Mouse (Mus musculus) granulocyte monocyte progenitor cell, adult 5-6 weeks (primary cell): Measurements from ENCODE around the gene Cacna1g. TPM values are rescaled to one million over a fixed set of nuclear protein-coding genes. Genes with fewer than 3 reads are reported as not detected.
A peak's percentile ranks its signal among the peaks of the same experiment; 100 is the strongest.
"Not testable (repeated sequence)": the region's sequence is repeated elsewhere in the genome, so short reads cannot be mapped to it uniquely, and the experiment has no call there.

ENCODE experiments used
- ATAC-seq: replicated peaks from 2 replicates; pipeline ENCODE4 v1.8.0; 2016; ENCODE audit warnings: mild to moderate bottlenecking, moderate TSS enrichment, inconsistent platforms; ENCODE audit not compliant: poor library complexity, severe bottlenecking
- total RNA-seq, 2 experiments: library from RNA; stranded (forward) in 1 of 2; stranded (reverse) in 1 of 2; fragments of 200-712, 200-1000 nt in 1 of 2; fragments of >200 nt in 1 of 2; fragmentation: Nextera tagmentation in 1 of 2; gene quantifications; 2 replicates each; pipeline ENCODE4 v1.2.3; 2014 to 2017

Gene Cacna1g
- total RNA-seq, 2 experiments from 2014 or later = not detected

DNA sequence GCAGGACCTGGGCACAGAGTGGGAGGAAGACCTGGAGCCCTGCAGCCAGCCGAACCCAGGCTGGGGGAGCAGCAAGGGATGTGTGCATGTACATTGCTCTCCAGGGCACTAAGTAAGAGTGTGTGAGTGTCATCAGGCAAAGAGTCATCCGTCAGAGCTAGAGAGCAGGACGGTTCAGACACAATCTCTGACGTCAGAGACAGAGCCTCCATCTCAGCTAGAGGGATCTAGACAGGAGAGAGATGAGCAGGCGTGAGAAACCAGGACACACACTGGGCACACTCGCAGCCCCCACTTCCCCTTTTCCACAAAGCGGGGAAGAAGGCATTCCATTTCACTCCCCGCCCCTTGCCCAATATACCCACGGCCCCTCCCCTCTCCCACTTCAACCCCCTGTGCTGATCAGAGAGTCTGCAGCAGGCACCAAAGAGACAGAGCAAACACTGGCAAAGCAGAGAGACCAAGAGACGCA, 61.0 kb downstream of the Cacna1g start:
- peak; percentile 77 for ATAC-seq

DNA sequence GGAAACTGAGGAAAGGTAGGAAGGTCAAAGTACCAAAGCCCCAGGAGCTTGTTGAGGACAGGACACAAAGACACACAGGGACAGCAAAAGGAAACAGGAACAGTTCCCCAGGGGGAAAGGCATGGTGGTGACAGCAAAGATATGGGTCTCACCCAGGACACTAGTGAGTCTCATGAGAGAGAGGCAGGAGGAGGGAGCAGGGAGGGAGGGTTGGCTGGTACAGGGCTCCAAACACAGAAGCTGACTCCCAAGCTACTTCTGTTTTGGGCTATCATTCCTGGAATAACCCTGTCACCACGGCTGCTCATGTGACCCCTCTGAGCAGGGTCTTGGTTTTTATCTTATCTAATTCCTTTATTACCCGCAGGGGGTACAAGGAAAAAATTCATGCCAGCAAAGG, 61.4 kb downstream of the Cacna1g start:
- ATAC-seq = no peak

DNA sequence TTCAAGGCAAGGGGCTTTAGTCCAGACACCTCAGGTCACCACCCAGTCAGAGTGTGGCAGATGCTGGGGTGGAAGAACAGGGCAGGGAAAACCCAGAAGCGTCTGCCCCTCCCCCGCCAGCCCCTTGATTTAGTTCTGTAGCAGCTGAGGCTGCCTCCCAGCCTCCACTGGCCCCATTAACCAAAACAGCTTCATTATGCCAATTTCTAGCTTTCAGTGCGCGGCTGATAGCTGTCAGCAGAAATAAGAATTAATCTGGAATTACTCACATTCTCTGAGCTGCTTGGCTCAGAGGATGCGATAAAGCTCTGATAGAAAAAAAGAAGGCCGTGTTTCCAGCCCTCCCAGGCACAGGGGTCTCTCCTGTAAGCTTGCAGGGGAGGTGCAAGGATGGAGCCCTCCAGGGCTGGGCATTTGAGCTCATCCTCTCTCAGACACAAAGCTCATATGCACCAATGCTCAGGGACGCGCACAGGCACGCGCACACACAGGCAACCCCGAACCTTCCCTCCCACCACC, 66.1 kb downstream of the Cacna1g start:
- no peak for ATAC-seq

DNA sequence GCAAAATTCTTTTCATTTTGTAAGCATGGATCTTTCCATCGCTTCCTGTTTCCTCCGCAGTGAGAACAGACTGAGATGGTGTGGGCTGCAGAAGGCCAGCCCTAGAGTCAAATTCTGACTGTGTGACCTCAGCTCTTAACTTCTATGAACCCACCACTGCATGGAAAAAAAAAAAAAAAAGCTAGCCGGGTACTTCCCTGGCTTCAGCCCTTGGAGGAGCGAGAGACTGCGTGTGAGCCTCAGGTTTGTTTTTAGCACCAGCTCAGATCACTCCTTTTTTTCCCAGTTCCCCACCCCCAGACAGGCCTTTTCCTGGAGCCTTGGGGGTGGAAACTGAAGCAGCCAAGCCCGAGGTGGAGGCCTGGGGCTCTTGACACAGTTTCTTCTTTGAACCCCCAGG, 68.7 kb downstream of the Cacna1g start:
- ATAC-seq = no peak

DNA sequence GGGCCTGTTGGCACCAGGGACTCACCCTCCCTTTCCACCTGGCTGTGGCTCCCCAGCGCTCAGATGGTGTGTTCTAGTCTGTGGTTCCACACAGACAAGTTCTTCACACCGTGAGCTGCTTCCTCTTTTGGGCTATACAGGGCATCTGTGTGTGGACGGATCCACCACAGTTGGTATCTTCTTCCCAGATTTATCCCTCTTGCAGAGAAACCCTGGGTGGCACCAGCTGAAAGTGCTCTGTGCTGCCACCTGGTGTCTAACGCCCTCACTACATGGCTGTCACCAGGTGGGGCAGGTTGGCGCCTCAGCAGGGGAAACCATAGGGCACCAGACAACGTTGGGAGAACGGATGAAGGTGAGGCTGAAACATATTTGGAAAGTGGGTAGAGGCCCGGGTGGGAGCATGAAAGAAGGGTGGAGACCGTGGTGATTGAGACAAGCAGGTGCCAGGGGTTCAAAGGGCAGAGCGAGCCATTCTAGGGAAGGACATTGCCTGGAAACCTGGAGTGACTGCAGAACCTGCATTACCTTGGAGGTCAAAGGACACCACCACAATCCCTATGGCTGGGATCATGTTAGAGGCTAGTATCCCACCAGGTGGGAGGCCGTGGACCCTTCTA, 69.2 kb downstream of the Cacna1g start:
- ATAC-seq = peak; percentile 97

DNA sequence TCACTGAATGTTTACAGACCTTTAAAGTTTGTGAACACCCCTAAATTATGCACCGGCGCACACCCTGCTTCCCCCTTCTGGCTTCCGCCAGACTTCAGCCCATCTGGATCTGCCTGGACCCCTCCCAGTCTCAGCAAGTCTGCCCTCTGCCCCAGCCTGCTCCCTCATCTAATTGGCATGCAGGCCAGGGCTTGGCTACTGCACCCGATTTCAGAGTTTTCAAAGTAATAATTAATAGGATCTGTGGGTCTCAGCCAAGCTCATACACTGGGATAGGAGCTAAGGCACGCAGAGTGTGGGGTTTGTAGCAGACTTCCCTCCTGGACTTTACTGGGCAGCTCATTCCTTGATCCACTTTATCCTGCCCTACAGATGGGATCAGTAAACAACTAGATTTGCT, 69.8 kb downstream of the Cacna1g start:
- ATAC-seq = no peak

DNA sequence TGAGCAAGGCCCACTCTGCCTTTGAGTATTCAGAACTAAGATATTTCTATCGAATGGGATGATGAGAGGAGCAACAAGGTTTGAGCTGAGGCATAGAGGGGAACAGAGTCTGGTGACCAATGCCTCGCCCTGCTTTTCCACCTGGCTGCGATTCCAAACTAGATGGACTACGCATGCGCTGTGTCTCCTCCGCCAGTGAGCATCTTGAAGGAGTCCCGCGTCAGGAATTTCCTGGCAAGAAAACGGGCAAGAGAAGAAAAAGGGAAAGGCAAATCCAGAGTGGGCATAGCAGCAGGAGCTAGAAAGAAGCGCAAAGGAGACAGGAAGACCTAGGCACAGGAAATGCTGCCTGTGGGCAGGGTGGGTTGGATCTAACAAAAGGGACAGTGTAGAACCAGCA, 70.2 kb downstream of the Cacna1g start:
- ATAC-seq = no peak

DNA sequence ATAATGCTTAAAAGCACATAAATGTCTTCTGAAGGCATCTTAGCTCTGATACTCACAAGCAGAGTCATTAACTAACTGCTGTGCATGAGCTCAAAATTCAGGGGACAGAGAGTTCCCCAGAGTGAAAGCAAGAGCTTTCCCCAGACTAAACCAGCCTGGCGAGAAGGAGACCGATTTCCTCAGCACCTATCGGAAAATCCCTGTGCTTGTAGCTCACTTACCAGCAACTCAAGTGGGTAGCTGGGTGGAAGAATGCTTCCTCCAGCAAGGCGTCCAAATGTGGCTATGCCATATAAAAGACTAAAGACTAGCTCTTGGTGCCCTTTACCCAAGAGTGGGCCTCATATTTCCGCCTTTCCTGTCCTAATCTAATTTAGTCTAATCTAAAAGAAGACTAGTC, 71.3 kb downstream of the Cacna1g start:
- ATAC-seq = no peak

DNA sequence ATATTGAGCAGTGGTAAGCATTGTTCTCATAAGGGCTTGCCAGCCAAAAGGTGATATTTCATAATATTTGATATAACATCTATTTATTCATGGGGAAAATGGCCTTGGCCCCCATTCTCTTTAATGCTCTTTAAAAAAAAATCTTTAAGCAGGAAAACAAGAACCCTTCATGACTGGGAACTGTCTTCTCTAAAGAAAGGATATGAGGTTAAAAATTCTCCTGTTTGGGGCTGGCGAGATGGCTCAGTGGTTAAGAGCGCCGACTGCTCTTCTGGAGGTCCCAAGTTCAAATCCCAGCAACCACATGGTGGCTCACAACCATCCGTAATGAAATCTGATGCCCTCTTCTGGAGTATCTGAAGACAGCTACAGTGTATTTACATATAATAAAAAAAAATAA, 72.0 kb downstream of the Cacna1g start:
- ATAC-seq = not testable (repeated sequence)

DNA sequence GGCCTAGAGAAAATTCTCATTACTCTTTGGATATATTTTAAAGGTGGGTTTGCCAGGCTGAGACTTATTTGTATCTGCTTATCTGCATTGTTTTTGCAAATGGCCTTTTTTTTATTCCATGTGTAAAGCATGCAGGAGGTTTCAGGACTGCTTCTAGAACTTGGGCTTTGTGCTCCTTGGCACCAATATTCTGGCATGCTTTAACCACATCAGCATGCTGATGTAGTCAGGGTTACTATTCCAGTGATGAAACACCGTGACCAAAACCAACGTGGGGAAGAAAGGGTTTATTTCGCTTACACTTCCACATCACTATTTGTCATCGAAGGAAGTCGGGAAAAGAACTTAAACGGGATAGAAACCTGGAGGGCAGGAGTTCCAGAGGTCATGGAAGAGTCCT, 73.0 kb downstream of the Cacna1g start:
- ATAC-seq = no peak

DNA sequence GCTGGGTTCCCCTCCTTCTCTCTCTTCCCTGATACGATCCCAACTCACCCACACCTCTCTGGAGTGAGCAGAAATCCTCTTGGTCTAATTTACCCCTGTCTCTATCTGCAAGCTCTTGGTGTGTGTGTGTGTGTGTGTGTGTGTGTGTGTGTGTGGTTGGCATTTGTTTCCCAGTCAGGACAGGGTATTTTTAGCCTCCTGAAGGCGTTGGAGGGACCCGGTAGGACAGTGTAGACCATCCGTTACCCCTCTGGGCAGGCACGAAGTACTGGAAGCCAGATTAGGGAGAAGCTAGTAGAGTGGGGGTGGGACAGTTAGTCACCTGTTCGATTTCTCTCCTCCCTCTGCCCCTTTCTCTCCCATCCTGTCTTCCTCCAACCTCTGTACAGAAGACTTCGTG, 79.9 kb downstream of the Cacna1g start:
- no peak for ATAC-seq

DNA sequence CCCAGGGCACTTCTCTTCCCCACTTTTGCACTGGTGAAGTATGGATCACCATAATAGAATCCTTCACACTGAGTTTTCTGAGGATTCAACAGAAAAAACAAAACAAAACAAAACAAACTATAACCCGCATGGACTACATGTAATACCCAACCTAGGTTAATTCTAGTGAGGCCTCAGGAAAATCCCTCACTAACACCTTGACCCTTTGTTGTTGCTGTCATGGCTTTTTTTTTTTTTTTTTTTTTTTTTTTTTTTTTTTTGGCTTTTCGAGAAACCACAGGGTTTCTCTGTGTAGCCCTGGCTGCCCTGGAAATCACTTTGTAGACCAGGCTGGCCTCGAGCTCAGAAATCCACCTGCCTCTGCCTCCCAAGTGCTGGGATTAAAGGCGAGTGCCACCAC, 80.5 kb downstream of the Cacna1g start:
- not testable (repeated sequence) for ATAC-seq

DNA sequence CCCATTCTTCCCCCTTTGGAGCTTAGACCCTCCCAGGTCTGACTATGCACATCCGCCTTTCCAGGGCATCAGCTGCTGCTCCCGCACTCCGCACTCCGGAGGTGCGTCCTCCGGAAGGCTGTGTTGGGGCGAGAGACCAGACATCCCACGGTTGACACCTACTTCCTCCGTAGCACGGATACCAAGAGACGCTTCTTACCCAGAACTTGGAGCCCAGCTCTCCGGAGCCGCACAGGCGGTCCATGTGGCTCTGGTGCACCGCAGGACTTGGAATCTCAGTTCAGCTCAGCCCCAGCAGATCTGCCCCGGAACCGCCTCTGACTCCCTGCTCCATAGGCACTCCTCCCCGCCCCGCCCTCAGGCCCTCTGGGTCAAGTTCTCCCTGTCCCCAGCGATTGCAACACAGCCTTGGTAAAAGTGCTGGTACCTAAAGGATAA, 81.3 kb downstream of the Cacna1g start, which contains the start of gene Abcc3:
Gene Abcc3 (minus strand): TSS at position 326 of the 438 bp plus-strand sequence.
- peak; percentile 76 for ATAC-seq

DNA sequence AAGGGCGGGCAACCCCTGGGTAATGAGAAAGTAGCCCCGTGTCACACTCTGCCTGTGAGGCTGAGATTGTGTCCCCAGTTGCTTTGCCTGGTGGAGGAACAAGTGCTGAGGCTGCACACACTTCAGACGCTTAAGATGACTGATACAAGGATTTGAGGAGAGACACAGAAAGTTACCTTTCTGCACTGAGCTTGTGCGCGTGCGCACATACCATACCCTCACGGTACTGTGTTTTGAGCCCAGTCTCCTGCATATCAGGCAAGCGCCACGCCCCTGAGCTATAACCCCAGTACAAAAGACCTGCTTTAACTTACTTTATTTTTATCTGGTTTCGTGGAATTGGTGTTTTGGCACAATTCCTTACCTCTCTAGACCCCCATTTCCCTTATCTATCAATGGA, 82.3 kb downstream of the Cacna1g start:
- ATAC-seq = no peak

DNA sequence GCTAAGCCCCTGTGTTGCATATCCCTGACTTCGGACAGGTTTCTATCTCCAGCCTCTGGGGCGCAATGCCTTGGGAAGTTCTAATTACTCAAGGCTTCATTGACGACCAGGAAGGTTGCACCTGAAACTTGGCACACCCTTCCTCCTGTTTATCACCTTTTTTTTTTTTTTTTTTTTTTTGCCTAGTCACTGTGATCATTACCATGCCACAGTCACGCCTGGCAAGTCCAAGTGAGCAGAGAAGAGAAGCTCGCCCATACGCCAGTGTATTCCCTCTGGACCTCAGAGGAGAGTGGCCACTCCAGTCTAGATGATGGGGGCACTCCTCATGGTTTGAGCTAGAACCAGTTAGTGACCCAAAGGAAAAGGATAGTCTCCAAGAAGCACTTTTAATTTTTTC, 83.2 kb downstream of the Cacna1g start:
- no peak for ATAC-seq

DNA sequence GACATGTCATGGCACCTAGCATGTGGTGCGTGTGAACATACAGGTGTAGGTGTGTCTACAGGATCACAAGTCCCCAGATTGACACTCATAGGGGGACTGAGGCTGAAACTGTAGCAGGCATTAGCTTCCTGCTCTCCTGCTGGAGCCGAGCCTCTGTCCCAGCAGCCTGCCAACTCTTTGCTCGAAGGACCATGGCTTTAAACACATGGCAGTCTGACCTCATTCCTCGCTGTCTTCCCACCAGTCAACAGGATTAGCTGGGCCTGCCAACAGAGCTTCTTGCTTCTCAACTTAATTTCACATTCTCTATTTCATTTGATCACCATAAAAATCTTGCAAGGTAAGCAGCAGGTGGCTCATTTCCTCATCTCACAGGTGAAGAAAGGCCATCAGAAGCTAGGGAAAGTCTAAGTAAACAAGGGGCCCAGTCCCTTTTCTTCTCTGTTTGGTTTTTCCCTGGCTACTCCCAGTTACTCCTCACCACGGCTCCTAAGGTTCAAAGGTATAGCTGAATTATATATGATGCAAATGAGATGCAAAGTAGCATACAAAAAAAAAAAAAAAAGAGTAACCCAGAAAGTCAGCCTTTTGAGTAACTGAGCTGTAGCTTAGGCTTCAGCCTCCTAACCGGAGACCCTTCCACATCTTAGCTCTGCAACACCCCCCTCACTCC, 84.1 kb downstream of the Cacna1g start:
- no peak for ATAC-seq

DNA sequence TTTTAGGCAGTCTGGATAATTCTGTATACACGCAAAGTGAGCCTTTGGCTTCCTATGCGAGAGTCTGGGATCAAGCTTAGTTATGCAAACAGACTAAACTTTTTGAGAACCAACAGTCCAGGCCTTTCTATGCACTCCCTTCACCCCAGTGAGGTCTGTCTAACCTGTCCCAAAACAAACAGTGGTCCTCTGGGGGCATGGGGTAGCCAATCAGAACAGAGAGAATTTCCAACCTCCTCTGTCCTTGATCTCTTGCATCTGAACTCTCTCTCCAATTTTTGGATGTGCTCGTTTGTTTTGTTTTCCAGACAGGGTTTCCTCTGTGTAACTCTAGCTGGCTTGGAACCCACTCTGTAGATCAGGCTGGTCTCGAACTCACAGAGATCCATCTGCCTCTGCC, 85.0 kb downstream of the Cacna1g start:
- no peak for ATAC-seq

DNA sequence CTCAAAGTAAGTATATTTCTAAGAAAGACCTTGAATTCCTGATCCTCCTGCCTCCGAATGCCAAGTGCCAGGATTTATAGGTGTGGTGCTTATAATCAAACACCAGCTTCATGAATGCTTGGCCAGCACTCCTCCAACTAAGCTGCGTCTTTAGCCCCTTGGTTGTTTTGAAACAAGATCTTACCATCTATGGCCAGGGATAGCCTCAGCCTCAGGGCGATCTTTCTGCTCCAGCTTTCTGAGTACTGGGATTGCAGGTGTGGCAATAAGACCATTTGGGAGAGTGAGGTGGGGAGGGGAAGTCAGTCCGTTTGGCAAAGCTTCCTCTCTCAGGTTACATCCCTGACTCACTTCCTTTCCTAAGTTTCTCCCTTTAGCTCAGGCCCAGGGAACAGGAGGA, 86.2 kb downstream of the Cacna1g start:
- no peak for ATAC-seq

DNA sequence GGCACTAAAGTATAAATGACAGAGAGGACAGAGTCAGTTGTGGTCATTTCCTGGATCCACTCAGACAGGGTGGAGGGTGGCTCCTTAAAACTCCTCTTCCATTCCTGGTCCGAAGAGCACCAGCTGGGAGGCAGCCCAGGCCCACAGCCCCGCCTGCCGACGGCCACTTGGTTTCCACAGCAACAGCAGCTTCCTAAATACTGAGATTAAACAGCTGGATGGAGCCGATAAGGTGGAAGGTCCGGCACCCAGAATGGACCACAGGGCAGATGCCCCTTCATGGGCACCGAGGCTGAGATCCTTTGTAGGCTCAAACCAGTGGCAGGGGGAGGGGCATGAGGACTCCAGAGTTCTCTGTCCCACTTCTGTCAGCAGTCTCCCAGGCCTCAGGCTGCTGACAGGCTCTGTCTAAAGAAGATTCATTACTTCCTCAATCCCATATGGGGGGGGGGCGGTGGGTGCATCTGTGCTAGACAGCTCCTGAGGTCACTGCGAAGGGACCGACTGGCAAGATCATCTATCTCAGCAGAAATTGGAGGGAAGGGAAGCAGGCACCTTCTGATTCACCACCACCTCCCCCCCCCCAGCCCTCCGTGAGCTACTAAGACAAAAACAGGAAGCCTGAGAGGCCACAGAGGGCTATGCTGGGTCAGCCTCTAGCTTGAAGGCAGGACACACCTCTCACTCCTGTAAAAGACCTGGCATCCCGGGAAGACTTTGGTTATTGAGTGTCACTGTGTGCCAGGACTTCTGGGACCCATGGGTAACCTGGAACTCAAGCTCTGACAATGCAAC, 87.8 kb downstream of the Cacna1g start:
- ATAC-seq = peak; percentile 86

DNA sequence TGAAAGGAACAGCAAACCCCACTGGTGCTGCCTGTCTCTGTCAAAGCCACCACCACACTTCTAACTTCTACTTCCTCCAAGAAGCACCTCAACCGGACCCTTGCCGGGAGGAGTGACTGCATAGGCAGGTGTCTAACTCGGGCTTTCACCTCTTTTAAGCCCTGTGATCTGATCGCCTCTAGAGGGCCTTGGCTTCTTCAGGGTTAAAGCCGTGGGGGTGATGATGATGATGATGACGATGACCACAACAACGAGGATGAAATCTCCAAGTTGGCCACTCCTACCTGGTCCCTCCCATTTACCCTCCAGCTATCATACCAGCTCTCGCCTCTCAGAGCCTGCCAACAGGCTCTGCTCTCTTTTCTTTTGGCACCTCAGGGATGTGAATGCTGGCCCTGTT, 94.3 kb downstream of the Cacna1g start:
- ATAC-seq = no peak

DNA sequence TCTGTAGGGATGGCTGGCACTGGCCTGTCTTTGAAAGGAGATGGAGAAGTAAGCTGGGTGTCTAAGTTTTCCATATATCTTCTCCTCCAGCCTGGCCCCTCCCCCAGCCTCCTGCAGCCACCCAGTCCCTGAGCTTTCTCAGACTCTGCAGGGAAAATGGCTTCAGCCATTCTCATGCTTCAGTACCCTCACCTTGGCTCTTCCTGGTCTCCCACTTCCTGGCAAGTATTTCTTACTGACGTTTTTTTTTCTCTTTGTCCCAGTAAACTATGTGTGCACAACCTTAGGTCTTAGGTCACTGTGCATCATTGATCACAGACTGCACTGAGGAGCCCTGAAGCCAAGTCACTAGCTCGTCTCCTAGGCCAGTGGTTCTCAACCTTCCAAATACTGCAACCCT, 94.9 kb downstream of the Cacna1g start:
- ATAC-seq = no peak
